Mouse (Mus musculus): ENCODE data around the gene Ccnd2.

Ccnd2 gene

DNA sequence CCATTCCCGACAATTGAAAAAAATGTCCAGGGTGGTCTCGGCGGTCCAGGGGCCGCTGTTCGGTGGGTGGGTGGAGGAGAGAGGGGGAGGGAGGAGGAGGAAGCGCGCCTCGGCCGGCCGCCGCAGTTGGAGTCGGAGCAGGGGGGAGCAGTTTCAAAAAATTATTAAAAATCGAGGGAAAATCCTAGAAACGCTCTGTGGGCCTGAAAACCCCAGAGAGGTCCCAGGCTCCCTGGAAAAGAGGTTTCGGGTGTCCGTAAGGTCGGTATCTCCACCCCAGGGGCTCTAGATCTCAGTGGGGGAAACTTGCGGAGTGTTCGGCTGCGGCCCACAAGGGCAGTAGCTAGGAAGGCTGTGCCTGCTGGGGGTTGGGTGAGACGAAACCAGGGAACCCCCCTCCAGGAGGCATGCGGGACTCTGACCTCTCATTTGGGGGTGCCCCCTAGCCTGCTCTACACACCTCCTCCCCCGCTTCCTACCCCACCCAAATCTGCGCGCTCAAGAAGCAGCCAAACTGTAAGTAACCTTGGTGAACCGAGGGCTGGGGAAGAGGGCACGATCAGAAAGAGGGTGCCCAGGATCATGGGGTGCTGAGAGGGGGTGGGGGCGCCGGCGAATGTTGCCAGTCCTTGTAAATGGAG, 2.6 kb downstream of the Ccnd2 start:
- in situ Hi-C loops (cut with MboI; ENCODE audit: low sequenced_read_pairs) = loop anchor here (10.0 kb wide), 1 partner anchor 205 kb away; no protein-coding TSS in a partner anchor

DNA sequence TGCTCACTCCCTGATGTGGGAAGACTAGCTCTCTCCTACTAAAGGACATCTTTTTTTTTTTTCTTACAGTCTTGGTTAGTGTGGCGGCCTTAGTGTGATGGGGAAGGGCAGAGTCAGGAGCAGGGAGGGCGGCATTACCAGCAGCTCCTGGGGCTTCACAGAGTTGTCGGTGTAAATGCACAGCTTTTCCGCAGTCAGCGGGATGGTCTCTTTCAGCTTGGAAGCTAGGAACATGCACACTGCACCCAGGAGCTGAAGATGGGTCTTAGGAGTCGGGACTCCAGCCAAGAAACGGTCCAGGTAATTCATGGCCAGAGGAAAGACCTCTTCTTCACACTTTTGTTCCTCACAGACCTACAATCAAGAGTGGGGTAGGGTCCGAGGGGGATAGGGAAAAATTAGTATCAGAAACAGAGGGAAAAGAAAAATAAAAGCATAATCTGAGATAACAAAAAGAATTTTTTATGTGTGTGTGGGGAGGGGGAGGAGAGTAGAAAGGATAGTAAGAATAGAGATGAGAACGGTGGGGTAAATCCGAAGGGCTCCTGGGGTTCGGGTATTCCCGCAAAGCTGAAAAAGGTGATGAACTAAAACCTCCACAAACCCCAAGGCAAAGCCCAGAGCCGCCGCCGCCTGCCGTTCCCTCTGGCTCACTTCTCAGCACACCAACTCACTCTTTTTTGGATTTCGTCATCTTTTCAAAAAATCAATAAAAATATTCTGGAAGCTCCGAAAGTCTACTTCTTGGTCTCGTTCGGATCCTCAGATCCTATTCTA, 3.3 kb downstream of the Ccnd2 start:
- in situ Hi-C loops (cut with MboI; ENCODE audit: low sequenced_read_pairs) = loop anchor here (10.0 kb wide), 1 partner anchor 206 kb away; no protein-coding TSS in a partner anchor

DNA sequence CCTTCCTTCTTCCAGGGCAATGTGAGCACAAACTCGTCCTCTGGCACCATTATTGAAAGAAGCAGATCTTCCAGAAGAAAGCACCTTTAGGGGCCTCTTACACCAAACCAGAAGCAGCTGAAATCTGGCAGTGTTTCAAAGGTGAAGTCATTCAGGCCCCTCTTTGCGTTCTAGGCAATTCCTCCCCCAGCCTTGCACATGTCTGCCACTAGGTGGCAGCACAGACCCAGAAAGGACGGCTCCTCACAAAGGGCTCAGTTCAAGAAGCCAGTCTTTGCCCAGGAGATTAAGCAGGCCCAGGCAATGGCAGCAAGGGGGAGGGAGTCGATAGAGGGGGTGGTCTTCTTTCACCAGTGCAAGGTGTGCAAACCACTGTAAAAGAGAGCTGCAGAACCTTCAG, 4.3 kb downstream of the Ccnd2 start:
- in situ Hi-C loops (cut with MboI; ENCODE audit: low sequenced_read_pairs) = loop anchor here (10.0 kb wide), 1 partner anchor 207 kb away; no protein-coding TSS in a partner anchor

DNA sequence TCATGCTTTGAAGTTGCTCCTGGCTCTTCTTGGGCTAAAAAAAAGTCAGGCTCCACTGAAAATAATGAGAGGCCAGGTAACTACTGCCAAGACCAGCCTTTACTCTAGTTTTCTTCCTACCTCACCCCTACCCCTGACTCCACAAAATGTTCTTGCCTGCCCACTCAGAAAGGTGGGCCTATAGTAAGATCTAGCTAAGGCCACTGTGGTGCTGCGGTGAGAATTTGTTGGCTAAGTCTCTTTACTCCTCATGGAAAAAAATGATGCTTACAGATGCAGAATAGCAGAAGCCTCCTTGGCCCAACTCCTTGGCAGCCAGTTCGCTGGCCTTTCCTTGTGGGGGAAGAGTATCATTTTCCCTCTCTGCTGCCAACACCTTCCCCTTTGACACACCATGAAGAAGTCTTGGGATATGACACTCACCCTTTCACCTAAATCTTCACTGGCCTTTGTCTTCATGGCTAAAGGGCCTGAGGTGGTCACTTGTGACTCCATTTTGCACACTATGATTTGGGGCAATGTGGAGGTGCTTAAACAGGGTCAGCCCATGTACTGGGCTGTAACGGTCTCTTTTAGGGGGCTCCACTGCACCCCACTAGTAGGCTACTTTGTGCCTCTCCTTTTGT, 5.6 kb downstream of the Ccnd2 start:
- in situ Hi-C loops (cut with MboI; ENCODE audit: low sequenced_read_pairs) = loop anchor here (10.0 kb wide), 1 partner anchor 208 kb away; no protein-coding TSS in a partner anchor

DNA sequence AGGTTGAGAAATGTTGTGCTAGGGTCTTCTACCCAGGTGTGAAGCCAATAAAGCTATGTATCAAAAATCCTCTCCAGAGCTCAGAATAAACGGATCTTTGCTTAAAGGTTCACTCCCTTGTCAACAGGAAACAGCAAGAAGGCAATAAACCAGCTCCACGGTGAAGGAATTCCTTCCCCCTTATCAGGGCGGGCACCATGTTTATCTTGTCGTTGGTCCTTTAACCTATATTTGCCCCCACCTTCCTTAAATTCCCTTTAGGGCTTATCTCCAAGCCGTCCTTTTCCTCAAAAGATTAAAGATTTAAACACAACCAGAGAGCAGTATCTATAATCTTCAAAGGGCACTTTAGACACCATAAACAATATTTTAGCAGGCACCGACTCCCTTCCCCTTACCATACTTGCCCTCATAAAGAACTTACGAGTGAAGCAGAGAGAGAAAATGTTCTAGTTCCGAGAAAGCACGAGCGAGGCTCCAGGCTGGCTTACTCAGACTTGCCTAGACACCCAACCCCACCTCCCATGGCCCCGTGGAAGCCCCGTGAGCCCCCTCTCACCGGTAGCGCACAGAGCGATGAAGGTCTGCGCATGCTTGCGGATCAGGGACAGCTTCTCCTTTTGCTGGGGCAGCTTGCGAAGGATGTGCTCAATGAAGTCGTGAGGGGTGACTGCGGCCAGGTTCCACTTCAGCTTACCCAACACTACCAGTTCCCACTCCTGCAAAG, 6.4 kb downstream of the Ccnd2 start:
- in situ Hi-C loops (cut with MboI; ENCODE audit: low sequenced_read_pairs) = loop anchor here (10.0 kb wide), 1 partner anchor 209 kb away; no protein-coding TSS in a partner anchor

DNA sequence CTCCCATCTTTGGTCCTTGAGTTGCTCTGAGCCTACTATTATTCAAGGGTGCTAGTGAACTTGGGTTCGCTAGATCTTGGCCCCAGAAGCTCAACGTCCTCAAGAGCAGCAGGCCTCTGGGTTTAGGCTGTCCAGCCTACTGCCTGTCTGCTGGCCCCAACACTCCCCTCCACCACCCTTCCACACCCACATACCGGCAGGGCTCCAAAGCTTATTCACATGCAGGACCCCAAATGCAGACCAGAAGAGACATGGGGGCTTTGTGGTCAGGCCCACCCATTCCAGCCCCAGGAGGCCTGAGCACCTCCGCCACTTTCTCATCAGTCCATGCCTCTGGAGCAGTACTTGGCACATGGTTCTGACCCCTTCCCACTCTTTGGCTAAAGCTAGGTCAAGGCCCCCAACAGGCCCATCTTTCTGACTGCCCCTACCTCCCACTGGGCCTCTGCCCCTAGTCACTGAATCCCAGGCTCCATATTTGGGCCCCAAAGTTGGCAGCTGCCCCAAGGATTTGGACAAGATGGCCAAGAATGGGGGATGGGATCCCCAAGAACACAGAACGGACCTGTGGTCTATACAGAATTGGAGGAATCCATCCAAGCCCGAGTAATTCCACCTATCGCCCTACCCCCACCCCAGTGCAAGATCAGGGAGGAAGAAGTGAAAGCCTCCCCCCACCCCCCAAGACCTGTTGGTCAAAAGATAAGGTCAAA, 8.3 kb downstream of the Ccnd2 start:
- in situ Hi-C loops (cut with MboI; ENCODE audit: low sequenced_read_pairs) = loop anchor here (10.0 kb wide), 1 partner anchor 211 kb away; no protein-coding TSS in a partner anchor

DNA sequence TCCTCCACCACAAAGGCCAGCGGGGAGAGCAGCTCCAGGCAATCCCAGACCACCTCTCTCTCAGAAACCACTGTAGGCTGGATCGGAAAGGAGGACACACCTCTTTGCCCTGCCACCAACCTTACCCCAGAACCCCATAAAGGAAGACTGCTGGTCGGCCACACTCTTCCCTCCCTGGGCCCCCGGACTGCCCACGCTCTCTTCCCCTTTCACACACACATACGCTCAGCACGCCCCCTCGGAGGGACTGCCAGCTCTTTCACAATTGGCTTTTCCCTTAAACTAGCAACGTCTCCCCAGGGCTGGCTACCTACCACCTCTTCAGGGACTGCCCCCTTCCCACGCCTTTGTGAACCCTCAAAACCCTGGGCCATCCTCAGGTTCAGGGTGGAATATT, 8.9 kb downstream of the Ccnd2 start:
- in situ Hi-C loops (cut with MboI; ENCODE audit: low sequenced_read_pairs) = loop anchor here (10.0 kb wide), 1 partner anchor 212 kb away; no protein-coding TSS in a partner anchor

DNA sequence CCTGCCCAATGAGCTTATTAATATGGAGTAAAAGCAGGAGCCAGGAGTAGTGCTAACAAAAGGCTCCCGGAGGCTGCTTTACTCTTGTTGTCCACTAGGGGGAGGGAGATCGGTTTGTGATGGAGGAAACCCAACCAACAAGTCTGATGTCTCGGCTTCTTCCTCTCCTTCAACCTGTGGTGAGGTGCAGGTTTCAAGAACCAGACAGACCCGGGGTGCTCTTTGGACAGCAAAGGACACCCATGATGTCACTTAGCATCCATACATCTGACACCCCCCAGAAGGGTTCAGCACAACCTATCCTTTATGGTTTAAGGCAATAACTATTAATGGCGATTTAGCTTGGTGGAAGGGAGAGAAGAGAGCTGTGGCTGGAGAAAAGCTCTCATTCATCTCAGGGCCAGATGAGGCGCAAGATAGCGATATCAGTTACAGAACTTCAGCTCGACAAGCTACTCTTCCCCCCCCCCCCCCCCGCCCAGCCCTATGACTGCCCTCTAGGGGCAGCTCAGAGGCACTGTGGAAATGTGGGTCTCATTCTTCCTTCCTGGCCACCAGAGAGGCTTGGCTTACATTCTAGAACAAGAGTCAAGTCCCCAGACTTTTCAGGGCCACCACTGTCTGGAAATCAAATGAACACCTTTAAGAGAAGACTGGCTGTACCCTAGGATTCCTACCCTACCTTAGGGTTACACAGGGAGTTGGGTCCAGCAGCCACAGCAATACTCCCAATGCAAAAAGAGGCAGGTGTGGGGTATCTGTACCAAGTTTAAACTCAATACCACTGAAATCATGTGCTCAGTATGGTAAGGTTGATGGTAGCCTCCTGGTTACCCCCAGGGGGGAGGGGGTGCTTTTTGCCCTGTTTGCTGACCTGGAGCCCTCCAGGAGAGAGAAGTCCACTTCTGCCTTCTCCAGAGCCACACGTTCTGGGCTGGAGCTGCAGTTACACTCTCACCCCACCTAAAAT, 9.6 kb downstream of the Ccnd2 start:
- in situ Hi-C loops (cut with MboI; ENCODE audit: low sequenced_read_pairs) = loop anchor here (10.0 kb wide), 1 partner anchor 212 kb away; no protein-coding TSS in a partner anchor

DNA sequence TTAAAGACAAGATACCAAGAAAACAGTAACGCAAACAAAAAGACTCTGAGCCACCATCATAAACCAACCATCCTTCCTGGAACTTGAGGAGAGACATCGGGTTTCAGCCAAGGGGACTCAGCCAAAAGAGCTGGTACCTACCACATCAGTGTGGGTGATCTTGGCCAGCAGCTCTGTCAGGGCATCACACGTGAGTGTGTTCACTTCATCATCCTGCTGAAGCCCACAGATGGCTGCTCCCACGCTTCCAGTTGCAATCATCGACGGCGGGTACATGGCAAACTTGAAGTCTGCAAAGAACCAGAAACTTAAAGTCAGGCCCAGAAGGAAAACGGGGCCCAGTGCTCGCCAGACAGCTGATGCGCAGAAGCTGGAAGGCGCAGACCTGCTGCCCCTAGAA, 13.0 kb downstream of the Ccnd2 start:
- in situ Hi-C loops (cut with MboI; ENCODE audit: low sequenced_read_pairs) = no loop called here

DNA sequence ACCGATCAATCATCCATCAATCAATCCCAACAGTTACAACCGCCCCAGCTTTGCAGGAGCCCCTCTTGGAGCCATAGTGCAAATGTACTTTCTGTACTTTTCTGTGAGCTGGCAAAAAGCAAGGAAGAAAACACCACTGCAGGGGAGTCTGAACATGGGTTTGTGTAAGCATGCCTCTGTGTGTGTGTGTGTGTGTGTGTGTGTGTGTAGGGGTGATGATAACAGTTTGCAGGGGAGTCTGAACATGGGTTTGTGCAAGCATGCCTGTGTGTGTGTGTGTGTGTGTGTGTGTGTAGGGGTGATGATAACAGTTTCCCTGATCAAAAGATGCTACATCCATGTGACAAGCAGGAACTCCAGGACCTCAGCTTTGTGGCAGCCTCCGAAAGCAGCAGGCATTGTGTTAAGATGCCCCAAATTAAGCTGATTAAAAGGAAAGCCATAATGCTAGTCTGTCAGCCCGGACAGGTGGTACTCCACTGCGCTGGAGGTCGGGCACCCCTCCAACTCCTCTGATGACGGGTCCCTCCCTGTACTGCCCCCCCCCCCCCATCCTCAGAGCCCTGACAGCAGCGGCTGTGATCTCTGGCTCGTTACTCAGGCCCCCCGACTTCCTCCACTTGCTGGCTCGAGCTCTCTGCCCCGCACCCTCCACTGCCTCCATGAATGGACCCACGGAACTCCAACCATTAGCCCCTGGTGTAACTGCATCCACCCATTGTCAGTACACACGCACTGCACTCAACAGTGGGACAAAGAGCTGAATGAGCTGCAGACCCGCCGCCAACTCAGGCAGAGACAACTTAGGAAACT, 18.4 kb downstream of the Ccnd2 start:
- in situ Hi-C loops (cut with MboI; ENCODE audit: low sequenced_read_pairs) = no loop called here

DNA sequence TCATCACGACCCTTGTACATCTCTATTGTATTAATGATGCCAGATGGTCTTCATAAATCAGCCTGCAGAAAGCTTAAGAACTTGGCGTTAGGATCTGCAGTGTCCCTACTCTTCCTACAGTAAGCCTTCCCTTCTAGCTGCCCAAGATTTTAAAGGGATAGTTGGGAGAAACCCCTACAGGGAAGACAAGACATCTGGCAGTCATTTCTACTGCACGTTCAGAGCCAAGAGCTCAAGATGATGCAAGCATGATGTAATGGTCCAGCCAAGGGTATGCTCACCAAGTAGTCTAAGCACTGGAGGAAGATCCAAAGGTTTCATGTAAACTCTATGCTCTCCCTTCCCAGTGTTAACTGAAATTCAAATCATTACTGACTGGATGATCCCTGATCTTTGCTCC, 19.3 kb downstream of the Ccnd2 start:
- in situ Hi-C loops (cut with MboI; ENCODE audit: low sequenced_read_pairs) = no loop called here

DNA sequence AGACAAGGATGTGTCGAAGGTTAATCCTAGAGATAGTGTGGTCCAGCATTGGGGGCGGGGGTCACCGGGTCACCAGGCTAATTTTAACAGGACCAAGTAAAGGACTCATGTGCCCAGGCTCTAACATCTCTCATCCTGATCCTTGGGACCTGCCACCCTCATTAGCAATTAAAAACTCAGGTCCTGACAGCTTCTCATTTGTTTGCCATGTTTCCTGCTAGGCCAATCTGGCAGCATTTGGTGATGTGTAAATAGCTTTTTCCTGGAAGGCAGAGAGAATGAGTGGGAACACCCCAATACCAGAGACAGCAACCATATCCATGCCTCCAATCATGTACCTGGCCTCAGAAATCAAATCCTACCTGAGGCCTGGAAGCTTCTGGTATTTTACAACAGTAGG, 20.0 kb downstream of the Ccnd2 start:
- in situ Hi-C loops (cut with MboI; ENCODE audit: low sequenced_read_pairs) = no loop called here

DNA sequence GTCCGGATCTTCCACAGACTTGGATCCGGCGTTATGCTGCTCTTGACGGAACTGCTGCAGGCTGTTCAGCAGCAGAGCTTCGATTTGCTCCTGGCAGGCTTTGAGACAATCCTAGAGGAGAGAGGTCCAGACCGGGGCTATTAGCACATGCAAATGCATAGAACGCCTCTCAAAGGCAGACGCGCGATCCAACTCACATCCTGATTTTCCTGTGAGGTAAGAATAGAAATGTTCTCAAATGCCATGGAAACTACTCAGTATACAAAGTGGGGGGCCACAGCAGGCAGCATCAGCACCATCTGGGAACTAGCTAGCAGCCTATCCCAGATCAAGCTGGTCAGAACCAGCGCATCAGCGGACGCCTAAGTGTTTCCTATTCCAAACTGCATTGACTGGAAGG, 21.6 kb downstream of the Ccnd2 start:
- in situ Hi-C loops (cut with MboI; ENCODE audit: low sequenced_read_pairs) = no loop called here

DNA sequence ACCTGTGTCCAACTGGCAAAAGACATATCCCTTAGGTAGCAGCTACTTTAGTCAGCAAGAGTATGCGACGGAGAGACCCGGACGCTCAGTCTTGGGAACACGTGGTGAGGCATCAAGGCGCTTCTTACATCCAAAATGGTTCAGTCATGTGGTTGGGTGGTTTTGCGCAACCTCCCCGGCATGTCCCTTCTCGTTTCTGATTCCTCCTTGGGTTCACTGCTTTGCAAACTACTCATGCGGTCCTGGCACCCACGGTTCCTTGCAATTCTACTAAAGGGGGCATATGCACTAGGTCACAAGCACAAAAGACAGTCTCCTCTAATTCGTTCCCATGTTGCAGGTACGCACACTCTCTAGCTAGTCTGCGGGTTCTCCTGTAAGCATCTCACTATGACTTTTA, 22.3 kb downstream of the Ccnd2 start:
- in situ Hi-C loops (cut with MboI; ENCODE audit: low sequenced_read_pairs) = loop anchor here (10.0 kb wide), 1 partner anchor 185 kb away; no protein-coding TSS in a partner anchor

DNA sequence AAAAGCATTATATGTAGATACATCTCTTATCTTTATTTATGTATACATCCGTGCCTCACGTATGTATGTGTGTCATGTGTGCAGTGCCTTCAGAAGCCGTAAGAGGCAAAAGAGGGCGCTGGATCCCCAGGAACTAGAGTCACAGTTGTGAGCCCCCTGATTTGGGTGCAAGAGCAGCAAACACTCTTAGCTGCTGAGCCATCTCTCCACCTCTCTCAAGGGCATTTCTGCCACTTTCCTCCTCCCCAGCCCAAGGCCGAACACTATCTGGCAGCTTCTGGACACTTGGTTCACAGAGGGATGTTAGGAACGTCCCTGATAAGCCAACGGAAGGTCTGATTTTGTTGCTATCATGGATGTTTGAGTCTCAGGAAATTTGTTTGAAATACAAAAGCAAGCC, 28.5 kb downstream of the Ccnd2 start:
- in situ Hi-C loops (cut with MboI; ENCODE audit: low sequenced_read_pairs) = loop anchor here (10.0 kb wide), 1 partner anchor 179 kb away; no protein-coding TSS in a partner anchor

DNA sequence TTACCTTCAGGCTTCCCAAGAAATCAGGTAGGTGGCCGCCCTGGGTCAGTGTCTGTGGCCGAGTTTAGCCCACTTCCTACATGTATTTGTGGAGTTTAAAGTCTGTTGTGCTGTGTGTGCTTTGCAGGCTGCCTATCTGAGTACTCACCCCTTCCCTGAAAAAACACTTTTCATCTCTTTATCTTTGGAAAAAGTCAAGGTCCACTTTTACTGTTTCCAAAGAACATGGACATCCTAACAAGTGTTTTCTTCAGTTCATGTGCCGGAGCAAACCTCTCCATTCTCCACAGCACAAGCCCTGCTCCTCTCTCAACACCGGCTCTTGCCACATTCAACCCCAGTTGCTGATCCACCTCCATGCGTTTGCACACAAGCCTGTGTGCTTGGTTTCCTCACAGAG, 29.0 kb downstream of the Ccnd2 start:
- in situ Hi-C loops (cut with MboI; ENCODE audit: low sequenced_read_pairs) = loop anchor here (10.0 kb wide), 1 partner anchor 178 kb away; no protein-coding TSS in a partner anchor

DNA sequence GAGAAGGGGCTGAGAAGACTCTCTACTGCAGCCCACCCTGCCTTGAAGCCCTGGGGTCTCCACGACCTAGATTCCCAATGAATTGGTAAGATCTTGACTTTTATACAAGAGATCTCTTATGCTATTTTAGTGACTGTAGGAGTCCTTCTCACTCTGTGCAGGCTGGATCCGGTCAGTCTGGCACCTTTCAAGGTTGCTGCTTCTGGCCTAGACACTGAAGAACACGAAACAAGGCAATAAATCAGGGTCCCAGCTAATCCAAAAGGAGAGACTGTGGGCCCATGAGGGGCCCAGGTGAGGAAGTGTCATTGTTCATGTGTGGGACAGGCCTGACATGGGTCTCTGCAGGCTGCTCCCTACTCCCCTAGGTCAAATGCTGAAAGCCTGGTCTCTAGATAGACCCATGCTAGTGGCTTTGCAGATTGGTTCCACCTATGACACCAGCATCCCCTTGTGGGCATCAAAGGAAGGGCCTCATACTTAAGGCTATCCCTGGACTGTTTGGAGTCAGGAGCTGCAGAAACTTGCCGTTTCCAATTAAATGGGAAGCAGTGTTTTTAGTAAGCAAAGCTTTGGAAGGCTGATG, 29.7 kb downstream of the Ccnd2 start:
- in situ Hi-C loops (cut with MboI; ENCODE audit: low sequenced_read_pairs) = loop anchor here (10.0 kb wide), 1 partner anchor 178 kb away; no protein-coding TSS in a partner anchor

Measured in CH12F3 (cell line).